Mouse (Mus musculus) megakaryocyte, adult 5-6 weeks (primary cell): Measurements from ENCODE around the gene Dok4. TPM values are rescaled to one million over a fixed set of nuclear protein-coding genes. Genes with fewer than 3 reads are reported as not detected.

Experiments
- ATAC-seq: 2 replicates; pipeline ENCODE4 v1.8.0; 2016; ENCODE audit warnings: mild to moderate bottlenecking, inconsistent platforms; ENCODE audit not compliant: poor library complexity, severe bottlenecking
- total RNA-seq, 2 experiments: library from RNA; stranded (forward) in 1 of 2; stranded (reverse) in 1 of 2; fragments of 153-499, 151-499 nt in 1 of 2; fragments of 221-1000, 200-1000 nt in 1 of 2; gene quantifications; 2 replicates each; pipeline versions ENCODE4 v1.2.3 to v1.2.4; 2015 to 2017

The Dok4 gene
- total RNA-seq, 2 experiments from 2014 or later: 0.92 TPM; not detected in 1

GRCm38 (mm10) chr8:94888383-94889036 is 12.4 kb upstream of the Dok4 start:
- ATAC-seq: peak; percentile 15; the same call in 1 of the 2 replicates

GRCm38 (mm10) chr8:94880742-94881141 is 4.6 kb upstream of the Dok4 start:
- no peak for ATAC-seq

- ATAC-seq: no peak
Observed at GRCm38 (mm10) chr8:94876820-94877219, 690 bp upstream of the Dok4 start.

- ATAC-seq: 0 out of 2 replicates have a peak, but pooled peaks have one; percentile 1
Observed at GRCm38 (mm10) chr8:94875871-94876150, 319 bp downstream of the Dok4 start.

- ATAC-seq: no peak
Observed at GRCm38 (mm10) chr8:94875096-94875870, 847 bp downstream of the Dok4 start.

- peak; percentile 56 for ATAC-seq
Observed at GRCm38 (mm10) chr8:94874358-94874757, 1.8 kb downstream of the Dok4 start.

- no peak for ATAC-seq
Observed at GRCm38 (mm10) chr8:94872576-94872975, 3.6 kb downstream of the Dok4 start.

- no peak for ATAC-seq
Observed at GRCm38 (mm10) chr8:94872156-94872555, 4.0 kb downstream of the Dok4 start.

- ATAC-seq: no peak
Observed at GRCm38 (mm10) chr8:94871108-94871894, 4.8 kb downstream of the Dok4 start.

- peak; percentile 25 for ATAC-seq
Observed at GRCm38 (mm10) chr8:94870474-94871107, 5.5 kb downstream of the Dok4 start.

GRCm38 (mm10) chr8:94870003-94870402 is 6.1 kb downstream of the Dok4 start:
- no peak for ATAC-seq

GRCm38 (mm10) chr8:94869146-94869545 is 7.0 kb downstream of the Dok4 start:
- no peak for ATAC-seq

- ATAC-seq: no peak
Observed at GRCm38 (mm10) chr8:94866921-94867320, 9.2 kb downstream of the Dok4 start.

- no peak for ATAC-seq
Observed at GRCm38 (mm10) chr8:94865292-94865691, 10.8 kb downstream of the Dok4 start.

- no peak for ATAC-seq
Observed at GRCm38 (mm10) chr8:94863897-94864673, 12.0 kb downstream of the Dok4 start.

GRCm38 (mm10) chr8:94862487-94863220 is 13.5 kb downstream of the Dok4 start:
- no peak for ATAC-seq

GRCm38 (mm10) chr8:94861352-94861910 is 14.7 kb downstream of the Dok4 start:
- ATAC-seq: peak; percentile 70

GRCm38 (mm10) chr8:94857346-94858173 is 18.6 kb downstream of the Dok4 start, which contains the start of gene Polr2c:
Gene Polr2c (plus strand): TSS chr8:94857450.
- peak; percentile 92 for ATAC-seq

- no peak for ATAC-seq
Observed at GRCm38 (mm10) chr8:94857011-94857345, 19.2 kb downstream of the Dok4 start.
